Mouse (Mus musculus): ENCODE measurements around the gene Cfap299.
"Not testable (repeated sequence)": the region's sequence is repeated elsewhere in the genome, so short reads cannot be mapped to it uniquely, and the experiment has no call there.

Cfap299 gene

GRCm38 (mm10) chr5:98522270-98522977, 193.3 kb downstream of the Cfap299 start:
- DNase-seq (ENCODE audit: low spot score in 2 of 2), result no peak

DNA sequence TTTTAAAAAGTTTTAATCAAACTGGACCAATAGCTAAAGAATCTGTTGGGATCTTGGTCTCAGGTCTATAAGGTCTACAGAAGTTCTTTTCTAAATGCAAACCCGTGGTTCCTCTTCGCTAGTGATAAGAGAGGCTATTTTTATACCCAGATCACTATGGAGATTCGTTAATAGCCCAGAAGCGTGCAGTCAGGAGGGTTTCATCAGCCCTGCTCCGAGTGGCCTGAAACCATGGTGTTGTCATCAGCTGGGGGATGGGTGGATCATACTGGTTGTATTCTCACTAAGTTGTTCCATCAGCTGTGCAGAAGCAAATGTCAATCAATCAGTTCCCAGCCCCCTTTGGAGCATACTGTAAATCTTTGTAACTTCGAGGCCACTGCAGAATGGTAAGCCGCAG, 193.9 kb downstream of the Cfap299 start:
- DNase-seq (ENCODE audit: low spot score in 2 of 2), result no peak

GRCm38 (mm10) chr5:98523783-98524182, 194.7 kb downstream of the Cfap299 start:
- DNase-seq (ENCODE audit: low spot score in 2 of 2), result no peak

GRCm38 (mm10) chr5:98541333-98541732, 212.2 kb downstream of the Cfap299 start:
- no peak for DNase-seq (ENCODE audit: low spot score in 2 of 2)

DNA sequence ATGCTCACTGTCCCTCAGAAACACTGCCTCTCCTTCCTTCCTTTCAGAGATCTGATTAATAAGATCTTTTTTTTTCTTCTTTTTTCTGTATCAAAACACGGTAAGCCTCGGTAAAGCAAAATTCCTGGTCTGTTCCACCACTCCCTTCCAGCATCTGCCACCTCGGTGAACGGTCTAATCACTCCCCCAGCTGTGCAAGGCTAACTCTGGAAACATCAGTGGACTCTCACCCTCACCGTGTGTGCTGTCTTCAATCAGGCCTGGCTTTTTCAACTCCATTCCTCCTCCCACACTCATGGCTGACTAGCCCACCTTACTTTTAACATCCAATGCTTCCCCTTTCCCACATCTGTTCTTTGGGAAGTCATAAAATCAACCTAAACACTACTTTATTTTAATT, 221.2 kb downstream of the Cfap299 start:
- no peak for DNase-seq (ENCODE audit: low spot score in 2 of 2)

DNA sequence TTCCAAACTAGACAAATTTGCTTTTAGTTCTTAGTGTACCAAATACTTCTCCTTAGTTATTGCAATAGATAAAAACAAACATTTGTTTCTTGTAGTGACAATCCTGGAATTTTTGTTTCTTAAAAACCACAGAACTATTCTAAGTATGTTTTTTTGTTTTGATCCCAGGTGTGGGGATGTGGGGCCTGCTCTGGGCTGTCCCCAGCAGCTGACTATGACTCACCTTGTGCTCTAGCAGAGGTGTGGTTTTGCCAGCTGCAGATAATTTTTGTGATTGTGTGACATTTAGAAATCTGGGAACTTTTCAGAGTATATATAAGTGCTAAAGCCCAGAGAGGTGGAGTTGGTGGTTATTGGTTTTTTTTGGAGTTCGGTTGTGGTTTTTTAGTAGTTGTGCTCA, 221.8 kb downstream of the Cfap299 start:
- no peak for DNase-seq (ENCODE audit: low spot score in 2 of 2)

DNA sequence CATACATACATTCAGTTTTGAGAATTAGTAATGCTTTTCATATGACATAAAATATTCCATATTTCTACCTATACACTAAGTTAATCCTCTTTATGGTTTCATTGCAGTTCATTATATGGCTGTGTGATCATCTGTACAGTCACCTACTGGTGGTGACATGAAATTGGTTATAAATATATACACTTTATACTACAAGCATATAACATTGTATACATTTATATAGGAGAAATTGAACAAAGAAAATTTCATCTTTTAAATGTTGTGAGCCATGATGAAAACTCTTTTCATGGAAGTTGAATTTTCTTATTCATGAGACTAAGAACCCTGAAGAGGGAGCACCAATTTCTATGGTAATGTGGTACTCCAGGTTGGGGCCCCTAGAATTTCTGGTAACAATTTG, 223.3 kb downstream of the Cfap299 start, which contains the start of gene Gm11111:
TSS of gene Gm11111 (plus strand) at position 301 of the 400 bp plus-strand sequence.
- no peak for DNase-seq (ENCODE audit: low spot score in 2 of 2)

DNA sequence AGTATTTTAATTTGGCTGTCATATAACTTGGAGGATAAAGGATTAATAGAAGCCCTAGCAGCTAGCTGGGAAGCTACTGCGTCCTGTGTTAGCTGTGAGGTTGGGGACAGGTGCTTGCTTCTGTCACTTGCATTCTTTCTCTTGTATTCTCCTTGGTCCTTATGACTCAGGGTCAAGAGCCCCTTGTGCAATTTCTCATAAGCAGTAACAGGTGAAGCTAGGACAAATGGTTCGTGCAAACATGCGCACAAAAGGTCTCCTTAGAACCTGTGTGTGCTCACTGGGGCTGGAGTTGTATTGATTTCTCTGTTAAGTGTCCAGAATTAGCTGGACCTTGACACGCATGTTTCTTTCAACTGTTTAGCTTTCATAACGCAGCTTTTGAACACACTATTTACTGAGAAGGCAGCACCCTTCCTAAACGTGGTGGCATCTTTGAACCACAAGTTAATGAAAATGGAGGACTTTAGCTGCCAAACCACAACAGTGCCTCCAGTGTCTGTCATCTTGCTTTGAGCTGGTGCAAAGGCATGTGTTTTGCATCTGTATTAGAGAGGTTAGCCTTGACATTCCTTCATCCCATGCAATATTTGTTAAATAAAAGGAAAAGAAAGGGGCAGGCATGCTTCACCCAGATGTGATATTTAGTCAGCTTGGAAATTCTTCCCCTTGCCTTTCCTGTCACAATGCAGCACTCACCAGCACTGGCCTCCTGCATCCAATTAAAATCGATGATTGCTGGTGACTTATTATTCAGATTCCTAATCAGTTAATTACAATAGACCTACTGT, 223.9 kb downstream of the Cfap299 start:
- DNase-seq (ENCODE audit: low spot score in 2 of 2), result no peak

DNA sequence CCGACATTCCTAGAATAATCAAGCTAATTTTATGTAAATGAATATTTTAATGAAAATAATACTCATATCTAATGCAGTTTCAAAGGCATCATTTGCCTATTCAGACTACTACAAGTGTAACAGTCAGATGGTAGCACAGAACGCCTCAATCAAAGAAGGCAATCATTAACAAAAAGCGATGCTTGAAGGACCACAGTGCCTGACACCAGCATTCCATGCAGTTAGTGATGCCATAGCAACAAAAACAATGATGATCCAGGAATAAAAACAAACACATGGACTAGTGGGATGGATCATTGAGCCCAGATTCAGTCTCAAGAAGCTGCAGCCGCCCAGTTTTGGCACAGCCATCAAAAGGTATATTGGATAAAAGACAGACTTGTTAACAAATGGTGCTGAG, 232.2 kb downstream of the Cfap299 start:
- DNase-seq (ENCODE audit: low spot score in 2 of 2), result no peak

- DNase-seq (ENCODE audit: low spot score in 2 of 2), result no peak
These were observed 233.7 kb downstream of the Cfap299 start for GRCm38 (mm10) chr5:98562806-98563205.

DNA sequence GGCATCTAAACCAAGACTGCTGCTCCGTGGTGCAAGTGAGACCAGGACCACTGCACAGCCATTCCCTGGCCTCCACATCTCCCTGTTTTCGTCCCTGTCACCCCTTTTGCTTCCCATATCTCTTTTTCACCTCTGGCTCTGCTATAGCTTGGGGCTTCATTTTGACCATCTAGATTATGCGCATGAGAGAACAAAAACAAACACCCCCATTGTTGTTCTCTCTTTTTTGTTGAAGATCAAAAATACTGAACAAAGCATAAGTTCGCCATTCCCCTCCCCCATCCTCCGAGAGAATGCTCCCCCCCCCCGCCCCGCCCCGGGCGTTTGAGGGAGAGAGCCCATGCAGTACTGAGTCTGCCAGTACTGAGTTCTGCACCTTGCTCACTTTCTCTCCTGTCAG, 234.7 kb downstream of the Cfap299 start:
- no peak for DNase-seq (ENCODE audit: low spot score in 2 of 2)

GRCm38 (mm10) chr5:98566461-98567193, 237.5 kb downstream of the Cfap299 start:
- DNase-seq (ENCODE audit: low spot score in 2 of 2), result no peak

- DNase-seq (ENCODE audit: low spot score in 2 of 2), result no peak
These were observed 239.4 kb downstream of the Cfap299 start for GRCm38 (mm10) chr5:98568481-98568880.

GRCm38 (mm10) chr5:98569029-98569513, 240.0 kb downstream of the Cfap299 start:
- DNase-seq (ENCODE audit: low spot score in 2 of 2), result no peak

DNA sequence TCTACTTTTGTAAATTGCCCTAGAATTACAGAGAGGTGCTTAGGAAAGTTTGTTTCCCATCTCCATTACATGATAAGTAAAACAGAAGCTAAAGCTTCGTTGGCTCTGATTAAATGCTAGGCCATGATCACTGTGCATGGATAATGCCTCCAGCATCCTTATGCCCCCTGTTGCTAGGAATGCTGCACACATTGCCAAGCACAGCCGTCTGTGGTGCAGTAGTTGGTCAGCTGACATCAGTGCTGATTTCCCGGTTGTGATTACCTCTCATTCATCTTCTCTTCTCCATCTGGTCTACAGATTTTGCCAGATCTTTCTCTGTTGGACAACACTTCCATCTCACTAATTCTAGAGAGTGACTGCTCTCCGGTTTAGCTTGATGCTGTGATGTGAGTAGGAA, 243.3 kb downstream of the Cfap299 start:
- DNase-seq (ENCODE audit: low spot score in 2 of 2), result no peak

DNA sequence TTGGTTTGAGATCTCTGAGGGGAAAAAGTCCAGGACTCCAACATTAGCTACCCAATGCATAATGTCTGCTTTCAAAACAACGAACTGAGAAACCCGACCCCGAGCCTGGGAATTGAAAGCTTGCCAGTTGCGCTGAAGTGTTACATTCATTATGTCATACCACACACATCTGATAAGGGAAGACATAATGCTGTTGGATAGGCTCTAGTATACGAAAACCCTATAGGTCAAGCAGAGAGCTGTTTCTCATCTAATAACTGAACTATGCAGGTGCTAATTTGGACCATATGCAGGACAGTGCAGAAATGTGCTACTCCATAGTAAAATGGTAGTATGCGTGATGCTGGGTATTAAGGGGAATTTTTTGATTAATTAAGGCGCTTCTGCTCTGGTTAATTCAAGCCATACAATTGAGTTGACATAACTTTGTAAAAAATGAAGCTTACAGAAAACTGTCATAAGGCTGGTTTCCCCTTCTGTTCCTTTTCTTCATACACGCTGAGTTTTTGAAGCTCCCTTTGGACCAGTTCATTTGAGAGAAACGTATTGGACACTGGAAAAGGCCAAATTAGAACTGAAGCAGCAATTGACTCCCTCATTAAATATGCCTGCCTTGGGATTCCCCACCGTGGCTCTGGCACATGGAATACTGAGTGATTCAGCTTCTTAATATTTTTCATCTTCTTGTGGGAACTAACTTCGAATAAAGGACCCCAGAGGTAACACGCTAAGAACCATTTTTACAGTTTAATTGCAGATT, 245.8 kb downstream of the Cfap299 start:
- DNase-seq (ENCODE audit: low spot score in 2 of 2), result no peak

DNA sequence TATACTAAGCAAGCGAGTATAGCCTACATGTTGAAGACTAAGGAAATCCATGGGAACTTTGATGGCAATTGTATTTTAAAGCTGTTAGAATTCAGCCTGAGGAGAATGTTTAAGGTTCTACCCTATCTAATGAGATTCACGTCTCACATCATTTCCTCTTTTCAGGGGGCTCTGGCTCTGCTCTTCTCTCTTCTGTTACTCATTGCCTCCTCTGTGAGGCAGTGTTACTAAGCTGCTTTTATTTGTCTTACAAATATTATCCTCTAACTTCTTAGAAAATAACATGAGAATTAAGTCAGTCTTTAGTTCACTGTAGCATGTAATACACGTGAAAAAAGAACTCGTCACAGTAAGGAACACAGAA, 246.3 kb downstream of the Cfap299 start:
- no peak for DNase-seq (ENCODE audit: low spot score in 2 of 2)

DNA sequence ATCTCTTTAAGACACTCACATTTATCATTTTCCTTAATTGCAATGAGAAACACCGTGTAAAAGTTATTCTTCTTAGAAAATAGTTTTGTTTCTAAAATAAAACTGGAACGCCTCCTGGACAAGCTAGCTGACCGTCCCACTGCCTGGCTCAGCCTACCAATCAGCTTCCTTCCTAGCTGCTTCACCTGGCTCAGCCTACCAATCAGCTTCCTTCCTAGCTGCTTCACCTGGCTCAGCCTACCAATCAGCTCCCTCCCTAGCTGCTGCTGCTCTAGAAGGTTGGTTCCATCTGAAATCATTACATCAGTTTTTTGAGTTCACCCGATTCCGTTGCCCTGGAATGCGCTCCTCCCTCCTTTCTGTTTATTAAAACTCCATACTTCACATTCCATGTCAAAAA, 247.4 kb downstream of the Cfap299 start:
- not testable (repeated sequence) for DNase-seq (ENCODE audit: low spot score in 2 of 2)

DNA sequence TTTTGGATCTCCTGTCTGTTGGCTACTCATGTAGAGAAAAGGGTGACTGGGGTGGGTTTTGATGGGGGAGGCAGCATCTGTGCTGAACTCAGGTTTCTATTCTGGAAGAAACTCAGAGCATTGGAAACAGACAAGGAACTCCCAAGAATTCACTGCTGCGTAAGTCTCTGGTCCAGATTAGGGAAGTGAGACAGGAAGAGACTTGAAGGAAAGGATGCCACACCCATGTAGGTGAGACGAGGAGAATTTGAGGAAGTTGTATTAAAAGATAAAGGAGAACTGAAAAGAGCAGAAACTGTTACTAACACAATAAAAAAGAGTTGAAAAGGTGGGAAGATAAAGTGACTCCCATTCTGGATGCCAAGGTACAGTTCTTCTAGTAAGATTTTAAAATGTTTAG, 249.3 kb downstream of the Cfap299 start:
- no peak for DNase-seq (ENCODE audit: low spot score in 2 of 2)

- no peak for DNase-seq (ENCODE audit: low spot score in 2 of 2)
These were observed 251.7 kb downstream of the Cfap299 start for GRCm38 (mm10) chr5:98580811-98581210.

- no peak for DNase-seq (ENCODE audit: low spot score in 2 of 2)
These were observed 252.9 kb downstream of the Cfap299 start for GRCm38 (mm10) chr5:98582051-98582450.

- no peak for DNase-seq (ENCODE audit: low spot score in 2 of 2)
These were observed 256.8 kb downstream of the Cfap299 start for GRCm38 (mm10) chr5:98585915-98586314.

Data from urinary bladder, adult 18-20 months (tissue).